Mouse (Mus musculus): ENCODE measurements at regions not wholly inside any gene's neighbourhood (a gene's known extent, or its start where the extent isn't known, plus 50 kb on each side); places are given as distances from the start of the nearest gene placed in this dataset.

DNA sequence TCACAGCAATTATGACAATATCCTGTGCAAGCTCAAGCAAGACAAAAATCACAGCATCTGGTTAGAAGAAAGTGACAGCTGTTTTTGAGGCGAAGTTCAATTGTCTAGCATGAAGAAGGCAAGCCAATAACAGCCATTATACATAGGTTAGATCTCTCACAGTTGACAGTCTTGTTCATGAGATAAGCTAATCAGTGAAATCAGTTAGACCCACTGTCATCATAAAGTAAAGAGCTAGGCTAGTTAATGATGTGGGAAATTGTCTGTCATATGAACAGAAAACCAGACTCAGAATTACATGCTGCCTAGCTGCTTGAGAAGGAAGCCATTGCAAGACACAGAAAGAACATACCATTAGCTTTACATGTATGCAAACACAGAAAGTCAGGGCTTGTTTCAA is 470.2 kb upstream of the 5930422O12Rik start:
- no peak for DNase-seq (ENCODE audit: low spot score)

DNA sequence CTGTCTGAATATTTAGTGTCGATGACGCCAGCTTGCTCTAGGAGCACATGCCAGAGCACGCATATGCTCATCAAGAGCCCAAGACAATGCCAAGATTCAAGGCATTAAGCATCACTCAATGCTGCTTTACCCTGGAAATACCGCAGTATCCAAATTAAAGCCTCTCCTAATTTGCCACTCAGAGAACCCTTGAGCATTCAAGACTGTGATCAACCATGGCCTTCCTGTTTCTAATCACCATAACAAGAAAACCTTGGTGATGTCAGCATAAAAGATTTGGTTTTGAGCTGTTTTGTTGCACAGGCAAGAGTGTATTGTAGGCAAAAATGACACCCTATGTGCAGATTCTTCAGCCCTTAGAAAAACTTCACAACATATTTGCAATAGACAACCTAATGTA is 469.7 kb upstream of the 5930422O12Rik start:
- no peak for DNase-seq (ENCODE audit: low spot score)

DNA sequence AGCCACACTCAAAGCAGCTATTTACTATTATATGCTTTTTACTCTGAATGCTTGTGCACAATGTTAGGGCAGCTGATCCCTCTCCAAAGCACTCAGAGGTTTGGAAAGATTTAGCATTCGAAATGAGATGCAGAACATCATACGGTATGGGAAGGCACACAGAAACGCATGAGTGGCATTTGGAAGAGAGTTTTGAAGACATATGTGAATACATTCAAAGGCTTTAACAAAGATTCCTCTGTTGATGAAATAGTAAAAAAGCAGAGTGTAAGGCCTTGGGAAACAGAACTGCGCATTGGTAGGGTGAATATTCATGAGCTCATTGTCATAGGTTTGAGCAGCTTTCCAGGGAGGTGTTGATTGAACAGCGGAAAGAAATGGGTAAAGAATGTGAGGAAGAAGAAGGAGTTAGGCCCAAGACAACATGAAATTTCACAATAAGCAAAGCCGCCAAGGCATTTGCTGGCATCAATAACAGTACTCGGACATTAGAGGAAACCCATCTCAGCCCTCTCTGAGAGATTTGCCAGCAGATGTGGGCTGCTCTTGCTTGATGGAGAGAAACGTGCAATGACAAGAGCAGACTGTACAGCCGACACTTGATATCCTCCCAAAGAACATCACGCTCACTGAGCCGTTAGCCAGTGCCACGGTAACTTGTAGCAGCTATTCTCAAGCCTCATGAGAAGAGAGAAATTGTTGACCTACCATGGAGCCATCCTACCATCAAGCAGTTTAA is 469.0 kb upstream of the 5930422O12Rik start:
- no peak for DNase-seq (ENCODE audit: low spot score)

DNA sequence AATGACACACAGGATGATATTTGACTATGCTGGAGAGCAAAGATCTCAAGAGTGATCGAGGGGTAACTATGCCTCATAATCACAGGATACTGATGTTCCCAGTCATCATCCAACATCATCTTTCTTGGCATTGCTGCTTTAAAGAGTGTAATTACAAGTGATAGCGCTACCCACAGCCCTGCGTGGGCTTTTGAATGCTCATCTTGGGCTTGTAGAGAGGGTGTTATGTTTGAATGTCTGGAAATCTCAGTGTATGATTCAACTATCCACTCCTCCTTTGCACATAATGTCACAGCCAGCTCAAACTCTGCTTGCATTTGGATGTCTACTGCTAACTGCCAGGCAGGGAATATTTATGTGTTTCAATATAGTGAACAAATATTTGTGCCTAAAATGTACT is 438.3 kb upstream of the 5930422O12Rik start:
- no peak for DNase-seq (ENCODE audit: low spot score)

DNA sequence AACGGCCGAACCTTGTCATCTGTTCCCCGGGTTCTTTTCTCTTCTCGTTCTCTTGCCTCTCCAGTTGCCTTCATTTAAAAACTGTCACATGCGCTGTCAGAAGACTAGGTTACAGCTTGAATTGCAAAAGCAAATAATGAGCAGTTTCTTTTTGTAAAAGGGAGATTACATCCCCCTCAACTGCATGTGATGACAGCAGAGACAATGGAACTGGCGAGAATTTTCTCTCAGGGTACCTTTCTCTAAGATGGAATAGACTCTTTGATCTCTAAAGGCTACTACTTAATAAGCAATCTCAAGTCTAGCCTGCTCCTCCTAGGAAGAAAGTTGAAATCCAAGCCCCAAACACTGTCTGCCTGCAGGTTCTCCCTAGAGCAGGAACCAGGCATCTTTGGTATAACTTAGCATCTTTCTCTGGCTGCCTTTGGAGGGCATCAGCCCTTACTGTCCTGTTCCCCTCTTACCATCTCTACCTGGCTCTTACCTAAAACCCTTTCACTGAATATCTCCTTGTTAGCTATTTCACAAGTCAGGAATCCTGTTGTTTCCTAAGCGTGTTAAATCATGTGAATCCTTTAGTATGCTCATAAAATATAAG is 424.4 kb upstream of the 5930422O12Rik start:
- no peak for DNase-seq (ENCODE audit: low spot score)

DNA sequence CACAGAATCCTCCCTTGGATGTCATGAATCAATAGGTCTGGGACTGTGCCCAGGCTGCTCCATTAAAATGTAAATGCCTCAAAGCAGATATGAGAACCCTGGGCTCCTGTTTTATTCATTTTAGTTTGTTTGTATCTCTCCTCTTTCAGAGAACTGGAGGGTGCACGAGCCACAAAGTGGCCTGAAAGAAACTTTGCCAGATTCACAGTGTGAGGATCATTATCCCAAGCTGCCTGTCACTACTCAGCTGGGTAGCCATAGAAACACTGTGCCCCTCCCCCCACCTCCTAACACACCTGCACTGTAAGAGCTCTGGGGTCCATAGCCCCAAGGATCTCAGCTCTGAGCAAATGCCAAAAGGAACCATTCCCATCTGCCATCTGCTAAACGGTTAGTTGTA is 423.9 kb upstream of the 5930422O12Rik start:
- DNase-seq (ENCODE audit: low spot score): no peak

DNA sequence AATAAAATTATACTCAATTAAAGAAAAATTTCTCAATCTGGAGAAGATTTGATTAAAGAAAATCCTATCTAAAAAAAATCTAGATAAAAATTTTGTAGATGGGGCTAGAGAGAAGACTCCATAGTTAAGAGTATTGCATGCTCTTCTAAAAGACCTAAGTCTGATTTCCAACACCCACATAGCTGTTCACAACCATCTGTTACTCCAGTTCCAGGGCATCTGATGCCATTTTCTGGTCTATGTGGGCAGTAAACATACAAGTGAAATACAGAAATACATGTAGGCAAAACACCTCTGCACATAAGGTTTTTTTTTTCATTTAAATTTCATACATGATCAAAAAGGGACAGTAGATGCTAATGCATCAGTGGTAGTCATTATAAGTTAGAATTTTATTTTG is 418.4 kb upstream of the 5930422O12Rik start:
- DNase-seq (ENCODE audit: low spot score): no peak

DNA sequence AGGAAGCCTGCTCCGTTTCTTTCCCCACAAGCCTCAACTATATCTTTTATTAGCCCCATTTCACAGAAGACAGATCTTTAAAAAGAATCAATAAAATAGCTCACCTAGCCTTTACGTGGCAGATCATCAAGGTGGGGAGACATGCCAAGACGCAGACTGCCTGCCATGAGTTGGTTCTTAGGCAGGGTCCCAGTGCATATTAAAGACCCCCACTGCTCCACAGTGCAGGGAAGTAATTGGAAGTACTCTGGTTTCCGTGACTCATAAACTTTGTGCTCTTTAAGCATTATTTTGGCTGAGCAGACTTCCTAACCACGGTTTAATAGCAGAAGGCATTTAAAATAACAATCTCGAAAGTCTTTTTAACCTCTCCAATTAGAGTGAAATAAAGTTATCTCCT is 415.7 kb upstream of the 5930422O12Rik start:
- DNase-seq (ENCODE audit: low spot score): no peak

DNA sequence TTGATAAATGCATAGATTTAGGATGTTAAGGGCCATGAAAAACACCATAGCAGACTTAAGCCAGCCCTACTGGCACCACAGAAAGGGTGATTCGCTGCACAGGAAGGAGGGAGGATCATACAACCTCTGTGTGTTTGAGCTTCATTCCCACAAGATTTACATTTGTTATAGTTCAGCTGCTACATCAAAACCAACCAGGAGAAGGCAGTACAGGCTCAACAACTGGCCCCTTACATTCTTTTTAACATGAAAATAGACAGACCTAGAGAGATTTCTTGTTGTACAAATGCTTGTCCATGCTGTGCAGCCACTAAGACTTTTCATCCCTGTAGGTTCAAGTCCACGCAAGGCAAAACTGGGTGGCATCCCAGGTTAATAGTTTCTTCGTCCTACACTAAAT is 412.6 kb upstream of the 5930422O12Rik start:
- DNase-seq (ENCODE audit: low spot score): no peak

DNA sequence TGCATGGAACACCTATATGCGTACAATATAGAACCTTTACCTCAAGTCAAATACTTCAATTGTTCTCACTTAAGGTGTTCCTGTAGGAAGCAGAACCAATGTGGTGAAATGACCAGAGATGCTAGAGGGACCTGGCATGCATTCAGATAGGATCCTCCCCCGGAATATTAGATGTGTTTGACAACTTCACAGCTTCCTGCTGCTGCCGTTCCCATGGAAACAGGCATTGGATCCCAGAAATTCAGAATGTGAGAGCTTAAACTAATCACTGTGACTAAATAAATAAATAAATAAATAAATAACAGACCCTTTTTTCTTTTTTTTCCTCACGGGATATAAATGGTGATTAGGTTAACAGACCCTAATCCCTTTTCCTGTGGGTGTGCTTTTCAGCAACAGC is 401.5 kb upstream of the 5930422O12Rik start:
- peak; percentile 12 for DNase-seq (ENCODE audit: low spot score)

DNA sequence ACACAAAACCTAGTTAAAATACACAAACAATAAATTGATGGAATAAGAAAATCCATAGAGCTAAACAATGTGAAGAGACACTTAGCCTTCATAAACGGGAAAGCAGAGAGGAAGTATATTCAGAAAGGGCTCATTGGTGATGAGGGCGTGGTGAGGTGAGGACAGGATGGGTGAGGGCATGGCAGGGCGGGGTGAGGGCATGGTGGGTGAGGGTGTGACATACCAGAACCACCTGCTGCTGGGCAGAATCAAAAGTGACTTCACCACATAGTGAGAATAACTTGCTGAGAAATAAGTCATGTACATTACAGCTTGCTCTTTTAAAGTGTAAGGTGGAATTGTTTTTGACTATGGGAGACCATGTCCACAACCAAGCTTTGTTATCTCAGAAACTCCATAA is 399.1 kb upstream of the 5930422O12Rik start:
- DNase-seq (ENCODE audit: low spot score): no peak

DNA sequence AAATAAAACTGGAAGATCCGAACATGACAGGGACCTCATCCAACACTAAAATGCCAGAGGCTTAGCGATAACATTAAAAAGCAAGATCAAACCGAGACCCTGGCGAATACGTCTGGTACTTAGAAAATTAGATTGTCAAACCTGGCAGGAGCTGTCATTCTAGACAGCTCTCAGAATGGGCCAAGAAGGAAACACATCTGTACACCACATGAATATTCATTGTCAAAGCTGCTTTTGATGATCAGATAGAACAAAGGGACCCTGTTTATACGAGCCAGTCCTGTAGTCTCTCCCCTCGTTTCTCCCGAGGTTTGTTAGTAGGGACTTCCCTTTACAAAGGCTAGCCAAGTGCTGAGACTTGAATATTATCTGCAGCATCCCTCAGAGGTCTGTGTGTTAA is 376.5 kb upstream of the 5930422O12Rik start:
- DNase-seq (ENCODE audit: low spot score): no peak

DNA sequence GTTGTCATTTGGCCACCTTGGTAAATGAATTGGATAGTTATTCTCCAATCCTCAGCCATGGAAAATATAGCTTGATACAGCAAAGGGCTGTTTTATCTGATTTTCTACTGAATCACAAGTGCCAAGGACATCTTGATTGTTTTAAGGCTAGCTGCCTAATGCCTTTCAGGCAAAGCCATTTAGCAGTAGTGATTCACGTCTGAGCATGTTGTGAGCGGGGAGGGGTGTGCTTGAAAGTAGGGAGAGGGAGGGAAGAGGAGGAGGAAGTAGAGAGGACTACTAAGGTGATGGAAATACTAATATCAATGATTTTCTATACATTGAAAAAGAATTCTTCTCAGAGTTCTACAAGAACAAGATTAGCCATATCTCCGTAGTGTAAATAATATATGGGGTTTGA is 362.9 kb upstream of the 5930422O12Rik start:
- no peak for DNase-seq (ENCODE audit: low spot score)

DNA sequence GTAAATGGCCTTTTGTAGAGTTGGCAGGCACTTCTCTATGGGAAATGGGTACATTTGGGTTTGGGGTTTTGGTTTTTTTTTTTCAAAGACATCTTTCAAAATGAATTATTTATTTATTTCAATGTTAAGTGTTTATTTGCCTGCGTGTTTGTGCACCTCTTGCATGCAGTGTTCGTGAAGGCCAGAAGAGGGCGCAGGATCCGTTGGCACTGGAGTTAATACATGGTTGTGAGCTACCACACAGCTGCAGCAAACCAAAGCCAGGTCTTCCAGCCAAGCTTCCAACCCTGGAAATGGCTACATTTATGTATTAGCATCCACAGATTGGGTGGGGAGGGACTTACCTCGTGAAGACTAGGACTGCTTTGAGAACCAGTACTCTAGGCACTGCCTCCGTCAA is 362.3 kb upstream of the 5930422O12Rik start:
- DNase-seq (ENCODE audit: low spot score): no peak

DNA sequence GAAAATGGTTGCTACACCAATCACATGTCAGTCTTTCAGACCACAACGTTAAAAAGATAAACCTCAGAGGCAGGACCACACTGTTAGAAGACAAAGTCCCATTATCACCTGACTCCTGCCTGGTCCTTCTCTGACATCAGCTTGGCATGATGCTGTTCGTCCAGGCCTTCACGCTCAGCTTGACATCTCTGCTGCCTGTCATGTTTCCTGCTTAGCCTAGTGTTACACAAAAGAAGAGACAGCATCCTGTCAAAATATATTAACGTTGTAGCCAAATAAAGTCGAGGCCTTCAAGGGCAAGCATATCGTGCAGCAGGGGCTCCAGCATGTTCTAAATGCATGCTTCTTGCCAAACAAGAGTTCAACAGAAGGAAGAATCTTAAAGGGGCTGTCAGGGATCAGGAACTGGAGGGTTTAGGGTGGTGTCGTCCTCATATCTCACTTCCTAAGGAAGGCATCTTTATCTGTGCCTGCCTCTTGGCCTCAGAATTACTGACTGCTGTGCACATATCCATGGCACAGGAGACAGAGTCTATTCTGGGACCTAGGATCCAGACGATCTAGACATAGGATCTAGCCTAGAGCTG is 361.0 kb upstream of the 5930422O12Rik start:
- DNase-seq (ENCODE audit: low spot score): no peak

DNA sequence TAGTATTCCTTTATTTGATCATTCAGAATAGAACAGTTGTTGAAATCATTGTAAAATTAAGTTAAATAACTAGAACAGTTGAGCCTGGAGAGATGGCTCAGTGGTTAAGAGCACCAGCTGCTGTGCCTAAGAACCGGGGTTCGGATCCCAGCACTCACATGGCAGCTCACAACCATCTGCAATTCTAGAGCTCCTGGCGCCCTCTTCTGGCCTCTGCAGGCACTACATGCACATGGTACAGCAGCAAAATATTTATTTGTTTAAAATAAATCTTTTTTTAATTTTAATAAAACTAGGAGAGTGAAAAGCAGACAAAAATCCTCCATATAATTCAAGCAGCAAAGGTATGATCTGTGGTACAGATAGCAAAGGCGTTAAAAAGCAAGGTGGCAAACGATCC is 360.0 kb upstream of the 5930422O12Rik start:
- no peak for DNase-seq (ENCODE audit: low spot score)

DNA sequence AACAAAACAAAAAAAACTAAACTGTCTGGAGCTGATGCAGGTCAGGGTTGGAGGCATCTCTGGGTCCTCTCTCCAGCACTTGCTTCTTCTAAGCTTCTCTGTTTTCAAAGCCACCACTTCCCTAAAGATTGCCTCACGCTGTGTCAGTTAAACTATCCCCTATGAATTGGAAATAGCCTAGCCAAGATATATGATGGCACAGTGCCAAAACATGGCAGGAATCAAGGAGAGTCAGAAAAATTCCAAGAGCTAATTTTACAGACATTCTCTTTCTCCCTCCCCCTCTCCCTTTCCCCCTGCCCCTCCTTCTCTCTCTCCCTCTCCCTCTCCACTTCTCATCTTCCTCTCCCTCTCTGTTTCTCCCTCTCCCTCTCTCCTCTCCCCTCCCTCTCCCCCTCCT is 353.3 kb upstream of the 5930422O12Rik start:
- DNase-seq (ENCODE audit: low spot score): no peak

DNA sequence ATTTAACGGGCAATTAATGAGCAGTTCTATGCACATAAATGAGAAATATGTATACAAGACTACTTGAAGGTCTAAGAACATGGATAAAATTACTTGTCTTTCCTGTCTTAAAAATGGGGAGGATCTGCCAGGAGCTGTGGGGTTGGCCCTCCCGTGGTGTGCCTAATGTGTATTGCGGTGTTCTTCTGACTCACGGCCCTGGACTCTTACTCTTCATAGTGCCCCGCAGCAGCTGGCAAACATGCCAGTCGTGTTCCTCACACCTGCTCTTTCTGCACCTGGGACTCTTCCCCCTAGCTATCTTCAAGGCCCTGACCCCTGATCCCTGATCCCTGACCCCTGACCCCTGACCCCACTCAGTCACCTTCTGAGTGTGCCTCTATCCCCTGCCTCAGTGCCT is 352.3 kb upstream of the 5930422O12Rik start:
- no peak for DNase-seq (ENCODE audit: low spot score)

DNA sequence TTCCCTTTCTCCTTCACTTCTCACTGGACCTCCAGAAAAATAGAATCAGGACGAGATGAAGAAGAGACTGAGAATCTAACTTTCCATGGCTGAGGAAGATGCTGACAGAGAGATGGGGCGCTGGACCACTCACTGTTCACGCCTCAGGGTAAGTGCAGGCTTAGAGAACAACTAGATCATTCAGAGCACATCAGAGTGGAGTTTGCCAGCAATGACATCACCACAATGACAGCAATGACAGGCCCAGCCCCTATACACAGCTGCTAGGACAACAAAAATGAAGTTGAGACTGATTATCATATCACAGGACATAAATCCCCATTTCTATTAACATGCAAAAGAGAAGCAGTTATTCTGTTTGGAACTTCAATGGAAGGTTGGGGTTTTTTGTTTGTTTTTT is 350.4 kb upstream of the 5930422O12Rik start:
- DNase-seq (ENCODE audit: low spot score): peak; percentile 43

DNA sequence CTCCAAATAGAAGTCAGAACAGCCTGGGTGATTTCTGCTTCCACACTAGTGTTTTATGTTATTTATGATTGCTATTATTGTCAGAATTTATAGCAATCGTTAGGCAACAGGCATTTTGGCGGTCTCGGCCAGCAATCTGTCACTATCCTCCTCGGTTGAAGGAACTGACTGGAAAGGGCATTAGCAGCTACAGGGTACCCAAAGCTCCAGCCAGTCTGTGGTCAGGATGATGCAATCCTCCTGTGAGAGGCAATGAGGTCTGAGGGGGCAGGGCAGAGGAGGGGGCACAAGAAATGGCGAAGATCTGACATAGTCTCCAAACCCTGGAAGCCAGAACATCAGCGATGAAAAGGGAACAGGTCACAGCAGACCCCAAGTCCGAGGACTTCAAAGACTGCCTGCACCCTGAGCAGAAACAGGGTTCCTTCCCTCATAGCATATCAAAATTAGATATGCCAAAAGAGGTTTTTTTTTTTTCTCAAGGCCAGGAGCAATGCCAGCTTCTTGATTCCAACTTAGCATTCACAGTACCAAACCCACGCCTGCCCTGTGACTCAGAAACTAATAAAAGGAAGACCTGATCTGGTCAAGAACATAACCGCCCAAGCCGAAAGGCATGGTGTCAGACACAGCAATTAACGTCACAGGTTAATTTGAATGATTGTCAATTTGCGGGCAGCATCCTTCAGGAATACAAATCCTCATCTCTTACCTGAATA is 348.5 kb upstream of the 5930422O12Rik start:
- DNase-seq (ENCODE audit: low spot score): no peak

DNA sequence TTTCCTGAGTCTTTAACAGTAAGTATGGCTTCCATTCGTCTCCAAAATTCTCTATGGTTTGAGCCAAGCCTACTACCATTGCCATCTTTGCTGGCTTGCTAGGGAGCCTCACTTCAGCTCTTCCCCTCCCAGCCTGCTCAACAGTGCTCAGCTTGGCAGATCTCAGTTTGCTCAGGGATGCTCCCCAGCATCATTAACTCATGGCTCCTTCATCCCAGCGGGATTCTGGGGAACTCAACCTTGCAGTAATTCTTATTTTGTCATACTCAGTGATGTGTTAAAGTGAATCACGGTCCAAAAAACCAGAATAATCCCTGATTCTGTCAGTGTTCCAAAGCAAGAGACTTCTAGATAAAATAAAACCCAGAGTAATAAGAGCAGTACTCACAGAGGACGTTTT is 346.6 kb upstream of the 5930422O12Rik start:
- DNase-seq (ENCODE audit: low spot score): no peak

DNA sequence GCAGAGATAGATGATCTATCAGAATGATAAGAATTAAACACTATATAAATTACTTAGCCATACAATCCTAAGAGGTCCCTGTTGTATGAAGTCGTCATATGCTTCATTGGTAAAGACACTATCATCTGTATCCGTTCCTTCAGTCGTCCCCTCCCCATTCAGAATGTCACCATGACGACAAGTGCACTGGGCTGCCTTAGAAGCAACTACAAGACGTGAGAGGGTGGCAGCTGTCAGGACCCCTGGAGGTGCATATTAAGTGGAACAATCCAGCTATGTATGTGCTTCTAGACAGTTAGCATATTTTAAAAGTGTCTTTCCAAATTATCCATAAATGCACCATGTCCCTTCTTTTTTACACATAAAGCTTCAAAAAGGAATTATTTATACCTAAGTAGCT is 343.0 kb upstream of the 5930422O12Rik start:
- DNase-seq (ENCODE audit: low spot score): no peak

DNA sequence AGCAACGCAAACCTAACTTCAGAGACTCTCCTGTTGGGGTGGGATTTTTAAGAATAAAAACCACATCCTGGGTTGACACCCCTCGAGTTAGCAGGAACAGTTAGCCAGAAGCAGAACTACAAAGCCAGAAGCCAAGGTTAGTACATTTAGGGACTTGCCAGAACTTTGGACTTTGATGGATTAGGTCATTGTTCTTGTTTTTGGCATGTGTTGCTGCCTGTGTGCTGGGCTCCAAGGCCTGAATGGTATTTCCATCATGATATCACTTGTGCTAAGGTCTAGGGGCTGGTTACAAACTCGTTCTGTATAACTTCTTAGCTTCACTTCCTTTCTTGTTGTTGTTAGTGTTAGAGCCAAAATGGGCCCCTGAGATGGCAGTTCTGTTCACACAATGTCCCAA is 338.8 kb upstream of the 5930422O12Rik start:
- DNase-seq (ENCODE audit: low spot score): no peak

Measured in layer of hippocampus, adult 11-12 months (tissue).